ENCODE assay signal across 8 mouse cellular contexts in genomic region chr9:46814478-46815241, GRCm38 (mm10).
DNase-seq lines count a peak whose midpoint lies in the region; ATAC-seq and TF ChIP-seq lines count a peak whose summit lies in the region.

No protein-coding gene starts in this region.

- peak; percentile 74 for ATAC-seq in hindbrain, postnatal 0 days
- no peak for ATAC-seq in CD4-positive, CD25-positive, alpha-beta regulatory T cell, adult 4 months

- H3K27me3 ChIP-seq in hindbrain, postnatal 0 days (ENCODE audit: insufficient read depth, low read length) = no peaks in the 10 kb centered on the region

- no peak overlapping the region for H3K4me3 ChIP-seq in hindbrain, postnatal 0 days (ENCODE audit: low read length)

- DNase-seq in adipocyte (ENCODE audit: low spot score) = peak; percentile 3
- peak; percentile 75 to 80 for DNase-seq in cerebellum, postnatal 36 days
- DNase-seq in frontal cortex, postnatal 36 days (ENCODE audit: low spot score in 2 of 2) = peak; percentile 83 to 85
- peak; percentile 83 for DNase-seq in hindbrain, postnatal 0 days (ENCODE audit: low spot score)
- DNase-seq in layer of hippocampus, postnatal 36 days = peak; percentile 76 to 80
- peak; percentile 70 for DNase-seq in lung, postnatal 14 days
- DNase-seq in right cerebral cortex, postnatal 10 days (ENCODE audit: low spot score in 2 of 2) = peak; percentile 76 to 83

- 0 out of 2 replicates have a peak overlapping the region, but pooled peaks have one; percentile 33 for H3K9ac ChIP-seq in hindbrain, postnatal 0 days (replicated peaks; ENCODE audit: low read length)

- peaks cover 3% of the 10 kb centered on the region; the same call in 1 of the 2 replicates for H3K4me1 ChIP-seq in hindbrain, postnatal 0 days (ENCODE audit: insufficient read depth, low read length)

- peak; percentile 84 for TF ChIP-seq CTCF in hindbrain, postnatal 0 days (IDR thresholded peaks at IDR 0.05; ENCODE audit: low read depth)

- no peak overlapping the region for H3K27ac ChIP-seq in hindbrain, postnatal 0 days

- no peaks in the 10 kb centered on the region for H3K36me3 ChIP-seq in hindbrain, postnatal 0 days (ENCODE audit: insufficient read depth, low read length)

- peak overlapping the region; percentile 55 for H3K4me2 ChIP-seq in hindbrain, postnatal 0 days (ENCODE audit: low read depth, low read length)

- no peaks in the 10 kb centered on the region for H3K9me3 ChIP-seq in hindbrain, postnatal 0 days (ENCODE audit: low read length)

- 9% methylated on average over 22 of the region's 22 CpGs for WGBS in hindbrain, postnatal 0 days

Comparison
In these comparisons a context has a peak if more than half of its experiments do, and no peak if none do; other contexts are left out.
1. DNase-seq: peak in every context shown above with its lines; median percentile 84 in frontal cortex, postnatal 36 days; 83 in hindbrain, postnatal 0 days; 80 in right cerebral cortex, postnatal 10 days; 78 in layer of hippocampus, postnatal 36 days; 78 in cerebellum, postnatal 36 days; 70 in lung, postnatal 14 days; 3 in adipocyte.